Mouse (Mus musculus) olfactory bulb, adult 2 months (tissue): Measurements from ENCODE around the gene Dmrtc2.

Experiments
- CTCF ChIP-seq: fragments of 200-500 bp; IDR thresholded peaks from 2 replicates; pipeline ENCODE4 v1.5.1; 2012; ENCODE audit warnings: low read depth, mild to moderate bottlenecking, low read length, moderate library complexity; ENCODE audit not compliant: insufficient read depth
- POLR2A ChIP-seq: fragments of 200-500 bp; IDR thresholded peaks from 2 replicates; pipeline ENCODE4 v1.6.1; 2012; ENCODE audit warnings: mild to moderate bottlenecking, low read depth, low read length, moderate library complexity; ENCODE audit not compliant: insufficient read depth

- TF ChIP-seq CTCF (no peak), POLR2A (no peak)
Observed at GRCm38 (mm10) chr7:24844144-24844543, 25.7 kb upstream of the Dmrtc2 start.
